11 mouse cellular contexts compared by ENCODE assay signal in genomic region chr1:132802380-132802779, GRCm38 (mm10).
DNase-seq lines count a peak whose midpoint lies in the region; ATAC-seq and TF ChIP-seq lines count a peak whose summit lies in the region.
"Had no signal": no experiment of that assay in that cellular context is flagged by ENCODE, and none has a peak within 500 bp of the region (broad histone marks: within the 10 kb centered on the region; RNA-seq: fewer than 3 reads in every experiment).

No protein-coding gene starts in this region.

- no peak overlapping the region for H3K9ac ChIP-seq in forebrain, postnatal 0 days
- H3K9ac ChIP-seq: hindbrain, embryonic 15.5 days had no signal

- 0 out of 2 replicates have a peak, but pooled peaks cover 4% of the 10 kb centered on the region for H3K4me1 ChIP-seq in forebrain, postnatal 0 days (ENCODE audit: insufficient read depth)
- peaks cover 32% of the 10 kb centered on the region for H3K4me1 ChIP-seq in forebrain, embryonic 10.5 days

- no peak overlapping the region for H3K4me3 ChIP-seq in forebrain, postnatal 0 days (ENCODE audit: low read depth, low read length)
- no peak overlapping the region for H3K4me3 ChIP-seq in forebrain, embryonic 10.5 days
- H3K4me3 ChIP-seq: hindbrain, embryonic 15.5 days had no signal

- peak; percentile 61 for TF ChIP-seq CTCF in forebrain, postnatal 0 days (IDR thresholded peaks at IDR 0.05; ENCODE audit: low read depth)

- intact Hi-C loops in left cerebral cortex, postnatal 4 days (cut with DNase I): no loop called here

- no peaks in the 10 kb centered on the region for H3K27me3 ChIP-seq in forebrain, postnatal 0 days (ENCODE audit: insufficient read depth, low read length)
- H3K27me3 ChIP-seq in forebrain, embryonic 10.5 days (ENCODE audit: poor library complexity, severe bottlenecking): peaks cover 54% of the 10 kb centered on the region
- H3K27me3 ChIP-seq: hindbrain, embryonic 15.5 days had no signal

- DNase-seq in forebrain, postnatal 0 days: no peak
- no peak for DNase-seq in forebrain, embryonic 10.5 days (ENCODE audit: extremely low spot score, low spot score)
- peak; percentile 51 for DNase-seq in left cerebral cortex, postnatal 4 days
- DNase-seq in left cerebral cortex, adult 8-10 months (ENCODE audit: low spot score in 2 of 2): no peak
- DNase-seq in ES-CJ7 (ENCODE audit: low read depth, low spot score): peak; percentile 53
- peak; percentile 60 for DNase-seq in cerebellum, adult 9-10 months
- no peak for DNase-seq in thymus, postnatal 36 days
- no peak for DNase-seq in spleen, adult 12 weeks (ENCODE audit: low spot score)
- DNase-seq: gastrocnemius, postnatal 10 days; lung, adult 2 months had no signal

- ATAC-seq in forebrain, postnatal 0 days: peak; percentile 47; the same call in 1 of the 2 replicates

- H3K4me2 ChIP-seq in forebrain, postnatal 0 days (ENCODE audit: low read depth): no peak overlapping the region
- H3K4me2 ChIP-seq: hindbrain, embryonic 15.5 days had no signal

- no peak overlapping the region for H3K27ac ChIP-seq in forebrain, postnatal 0 days (ENCODE audit: low read depth, low read length)
- H3K27ac ChIP-seq in forebrain, embryonic 10.5 days: no peak overlapping the region
- H3K27ac ChIP-seq: hindbrain, embryonic 15.5 days had no signal

- H3K36me3 ChIP-seq in forebrain, postnatal 0 days (ENCODE audit: insufficient read depth): no peaks in the 10 kb centered on the region
- H3K36me3 ChIP-seq in forebrain, embryonic 10.5 days (replicated peaks): no peaks in the 10 kb centered on the region
- H3K36me3 ChIP-seq: hindbrain, embryonic 15.5 days had no signal

- 38% methylated on average over 4 of the region's 4 CpGs for WGBS in forebrain, postnatal 0 days
- 38% methylated on average over 4 of the region's 4 CpGs for WGBS in forebrain, embryonic 10.5 days

- no peaks in the 10 kb centered on the region for H3K9me3 ChIP-seq in forebrain, postnatal 0 days (ENCODE audit: low read length)
- H3K9me3 ChIP-seq in forebrain, embryonic 10.5 days: no peaks in the 10 kb centered on the region
- H3K9me3 ChIP-seq: hindbrain, embryonic 15.5 days had no signal

Comparison
In these comparisons a context has a peak if more than half of its experiments do, and no peak if none do; other contexts are left out.
1. DNase-seq: peak in left cerebral cortex, postnatal 4 days (single experiment), ES-CJ7 (single experiment) and cerebellum, adult 9-10 months (single experiment); none in forebrain, postnatal 0 days (single experiment), forebrain, embryonic 10.5 days (single experiment), left cerebral cortex, adult 8-10 months (0 of 2), thymus, postnatal 36 days (0 of 2) and spleen, adult 12 weeks (single experiment).